Mouse (Mus musculus): ENCODE measurements around the gene Meioc. TPM values are rescaled to one million over a fixed set of nuclear protein-coding genes. Genes with fewer than 3 reads are reported as not detected.

The Meioc gene
- total RNA-seq (2015; ENCODE audit: low replicate concordance) (not detected in 2 replicates), total RNA-seq (2017; ENCODE audit: low replicate concordance) (not detected in 2 replicates)

- ATAC-seq (replicated peaks; ENCODE audit: low FRiP score, poor library complexity, severe bottlenecking) = no peak
Measured at GRCm38 (mm10) chr11:102663416-102663815, at the start of gene Meioc. Meioc (plus strand) TSS chr11:102663716.

GRCm38 (mm10) chr11:102619449-102619848 lies 44.1 kb upstream of the Meioc start:
- ATAC-seq (replicated peaks; ENCODE audit: low FRiP score, poor library complexity, severe bottlenecking) = 0 out of 2 replicates have a peak, but pooled peaks have one; percentile 50

- no peak for ATAC-seq (replicated peaks; ENCODE audit: low FRiP score, poor library complexity, severe bottlenecking)
Measured at GRCm38 (mm10) chr11:102623876-102624789, 39.4 kb upstream of the Meioc start.

- ATAC-seq (replicated peaks; ENCODE audit: low FRiP score, poor library complexity, severe bottlenecking) = no peak
Measured at GRCm38 (mm10) chr11:102624888-102625407, 38.6 kb upstream of the Meioc start.

- ATAC-seq (replicated peaks; ENCODE audit: low FRiP score, poor library complexity, severe bottlenecking) = no peak
Measured at GRCm38 (mm10) chr11:102627171-102627931, 36.2 kb upstream of the Meioc start.

GRCm38 (mm10) chr11:102628529-102628928 lies 35.0 kb upstream of the Meioc start:
- no peak for ATAC-seq (replicated peaks; ENCODE audit: low FRiP score, poor library complexity, severe bottlenecking)

- no peak for ATAC-seq (replicated peaks; ENCODE audit: low FRiP score, poor library complexity, severe bottlenecking)
Measured at GRCm38 (mm10) chr11:102629375-102629774, 34.1 kb upstream of the Meioc start.

GRCm38 (mm10) chr11:102630731-102631130 lies 32.8 kb upstream of the Meioc start:
- ATAC-seq (replicated peaks; ENCODE audit: low FRiP score, poor library complexity, severe bottlenecking) = no peak

- no peak for ATAC-seq (replicated peaks; ENCODE audit: low FRiP score, poor library complexity, severe bottlenecking)
Measured at GRCm38 (mm10) chr11:102631203-102631602, 32.3 kb upstream of the Meioc start.

- no peak for ATAC-seq (replicated peaks; ENCODE audit: low FRiP score, poor library complexity, severe bottlenecking)
Measured at GRCm38 (mm10) chr11:102632725-102633124, 30.8 kb upstream of the Meioc start.

- no peak for ATAC-seq (replicated peaks; ENCODE audit: low FRiP score, poor library complexity, severe bottlenecking)
Measured at GRCm38 (mm10) chr11:102633379-102633778, 30.1 kb upstream of the Meioc start.

- no peak for ATAC-seq (replicated peaks; ENCODE audit: low FRiP score, poor library complexity, severe bottlenecking)
Measured at GRCm38 (mm10) chr11:102636887-102637286, 26.6 kb upstream of the Meioc start.

- no peak for ATAC-seq (replicated peaks; ENCODE audit: low FRiP score, poor library complexity, severe bottlenecking)
Measured at GRCm38 (mm10) chr11:102643891-102644382, 19.6 kb upstream of the Meioc start.

- no peak for ATAC-seq (replicated peaks; ENCODE audit: low FRiP score, poor library complexity, severe bottlenecking)
Measured at GRCm38 (mm10) chr11:102646226-102646625, 17.3 kb upstream of the Meioc start.

GRCm38 (mm10) chr11:102647885-102648284 lies 15.6 kb upstream of the Meioc start:
- ATAC-seq (replicated peaks; ENCODE audit: low FRiP score, poor library complexity, severe bottlenecking) = no peak

GRCm38 (mm10) chr11:102651381-102651780 lies 12.1 kb upstream of the Meioc start:
- ATAC-seq (replicated peaks; ENCODE audit: low FRiP score, poor library complexity, severe bottlenecking) = peak; percentile 53; the same call in 1 of the 2 replicates

- no peak for ATAC-seq (replicated peaks; ENCODE audit: low FRiP score, poor library complexity, severe bottlenecking)
Measured at GRCm38 (mm10) chr11:102652844-102653243, 10.7 kb upstream of the Meioc start.

- ATAC-seq (replicated peaks; ENCODE audit: low FRiP score, poor library complexity, severe bottlenecking) = no peak
Measured at GRCm38 (mm10) chr11:102655888-102656287, 7.6 kb upstream of the Meioc start.

GRCm38 (mm10) chr11:102656326-102656926 lies 7.1 kb upstream of the Meioc start:
- ATAC-seq (replicated peaks; ENCODE audit: low FRiP score, poor library complexity, severe bottlenecking) = no peak

GRCm38 (mm10) chr11:102656931-102657330 lies 6.6 kb upstream of the Meioc start:
- no peak for ATAC-seq (replicated peaks; ENCODE audit: low FRiP score, poor library complexity, severe bottlenecking)

Data from erythroblast, adult 5-6 weeks (primary cell).